Mouse (Mus musculus) Patski (cell line): Measurements from ENCODE around the gene Esrrg. TPM values are rescaled to one million over a fixed set of nuclear protein-coding genes. Genes with fewer than 3 reads are reported as not detected.
A peak's percentile ranks its signal among the peaks of the same experiment; 100 is the strongest.

Source experiments
- ATAC-seq: fragments of 100-300 bp; one replicate; pipeline ENCODE4 v1.8.0; 2021
- CTCF ChIA-PET: fragments of 350-600 bp; sonication (Branson Sonifier 250); formaldehyde crosslinking; loops from one replicate; lab custom pipeline; 2022; ENCODE audit warnings: inconsistent platforms; lab: Charles Lee
- POLR2A ChIA-PET: fragments of 350-600 bp; sonication (Branson Sonifier 250); formaldehyde crosslinking; loops from one replicate; lab custom pipeline; 2022; ENCODE audit warnings: antibody characterized with exemption, inconsistent platforms; lab: Charles Lee
- DNase-seq: peaks from one replicate; pipeline ENCODE4 v3.0.0-alpha.2; 2011; ENCODE audit warnings: low read depth, low spot score
- H3K27me3 ChIP-seq: fragments of 371-371 bp; one replicate; pipeline ENCODE4 v1.5.1; 2021
- CTCF ChIP-seq: fragments of 100-300 bp; IDR thresholded peaks from one replicate; pipeline ENCODE4 v1.5.1; 2021
- in situ Hi-C: fragments of 300-500 bp; cut with MboI; formaldehyde crosslinking; loops from 3 replicates; pipeline ENCODE4 v1.11.1; 2018; ENCODE audit warnings: low pct_unique_long_range_greater_than_20kb, mixed read lengths
- polyA plus RNA-seq: library from polyadenylated mRNA; unstranded; gene quantifications from one replicate; pipeline ENCODE4 v1.2.3, GENCODE M21; 2021

Esrrg gene
- polyA plus RNA-seq, 1 experiment from 2014 or later: 9.0 TPM

DNA sequence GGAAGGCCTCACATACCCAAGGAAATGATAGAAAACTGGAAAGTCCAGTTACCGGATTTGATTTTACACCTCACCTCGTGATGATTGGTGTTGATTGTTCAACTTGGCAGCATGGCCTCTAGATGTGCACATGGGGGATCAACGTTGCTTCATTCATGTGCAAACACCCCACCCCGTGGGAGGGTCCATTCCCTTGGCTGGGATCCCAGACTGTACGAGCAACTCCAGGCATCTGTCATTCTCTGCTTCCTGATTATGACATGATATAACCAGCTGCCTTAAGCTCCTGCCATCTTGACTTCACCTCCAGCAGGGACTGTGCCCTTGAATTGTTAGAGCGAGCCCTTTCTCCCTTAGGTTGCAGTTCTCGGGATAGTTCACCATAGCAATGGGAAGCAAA, 190.7 kb downstream of the Esrrg start:
- POLR2A ChIA-PET: no interaction called here
- DNase-seq: no peak
- TF ChIP-seq CTCF: no peak
- in situ Hi-C loops: no loop called here
- ATAC-seq: no peak
- no peaks in the 10 kb centered on the region for H3K27me3 ChIP-seq
- CTCF ChIA-PET: no interaction called here

GRCm38 (mm10) chr1:187800761-187801160, 192.2 kb downstream of the Esrrg start:
- ATAC-seq: peak; percentile 54
- in situ Hi-C loops: no loop called here

GRCm38 (mm10) chr1:187803566-187803965, 195.0 kb downstream of the Esrrg start:
- ChIA-PET CTCF (interaction anchor here (0.7 to 1.5 kb wide), 3 partner anchors 13 to 39 kb away, joined by 3 read pairs; no protein-coding TSS in a partner anchor), POLR2A (no interaction called here)
- in situ Hi-C loops: no loop called here

More at GRCm38 (mm10) chr1:187800761-187801160, 192.2 kb downstream of the Esrrg start:
- DNase-seq: no peak
- no peaks in the 10 kb centered on the region for H3K27me3 ChIP-seq
- TF ChIP-seq CTCF: no peak
- POLR2A ChIA-PET: no interaction called here
- CTCF ChIA-PET: no interaction called here

DNA sequence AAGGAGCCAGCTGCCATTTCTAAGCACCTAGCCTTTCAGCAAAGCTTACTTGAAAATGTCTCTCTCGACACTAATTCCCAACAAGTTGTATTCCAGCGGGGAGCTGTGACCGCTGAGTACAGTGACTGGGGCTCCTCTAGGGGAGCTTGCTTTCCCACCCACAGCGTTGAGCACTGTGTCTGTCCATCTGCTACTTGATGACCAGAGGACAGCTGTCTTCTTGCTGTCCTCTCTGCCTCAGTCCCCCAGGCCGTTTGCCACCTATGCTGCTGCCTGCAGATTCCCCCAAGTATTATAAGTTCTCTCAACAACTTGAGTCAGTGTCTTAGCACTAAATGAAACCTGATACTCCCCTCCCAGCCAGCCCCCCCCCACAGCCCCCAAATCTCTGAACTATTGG, 195.4 kb downstream of the Esrrg start:
- CTCF ChIA-PET: interaction anchor here (0.7 to 1.5 kb wide), 3 partner anchors 13 to 39 kb away, joined by 3 read pairs; no protein-coding TSS in a partner anchor
- no peak for TF ChIP-seq CTCF
- DNase-seq (no peak), ATAC-seq (no peak)
- in situ Hi-C loops: no loop called here
- POLR2A ChIA-PET: no interaction called here
- H3K27me3 ChIP-seq: no peaks in the 10 kb centered on the region

More at GRCm38 (mm10) chr1:187803566-187803965, 195.0 kb downstream of the Esrrg start:
- TF ChIP-seq CTCF: no peak
- no peaks in the 10 kb centered on the region for H3K27me3 ChIP-seq
- DNase-seq: no peak
- ATAC-seq: no peak

DNA sequence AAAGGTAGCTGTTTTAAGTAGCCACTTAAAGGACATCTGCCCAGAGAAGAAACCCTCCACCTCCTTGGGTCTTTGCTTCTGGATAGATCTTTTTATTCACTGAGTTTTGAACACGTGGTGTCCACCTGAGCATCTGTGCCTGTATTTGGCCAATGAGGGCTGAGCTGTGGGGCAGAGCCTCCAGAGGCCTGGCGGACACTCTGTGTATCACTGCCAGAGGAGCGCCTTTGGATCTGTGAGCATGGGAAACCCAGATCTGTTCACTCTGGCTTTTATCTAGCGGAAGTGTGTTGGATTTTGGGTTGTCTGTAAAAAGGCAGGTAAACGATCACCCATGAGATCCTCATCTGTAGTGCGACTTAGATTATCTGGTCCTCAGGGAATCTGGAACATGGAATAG, 196.4 kb downstream of the Esrrg start:
- no peak for ATAC-seq
- TF ChIP-seq CTCF: no peak
- ChIA-PET CTCF (no interaction called here), POLR2A (interaction anchor here (0.6 kb wide), 1 partner anchor 46 kb away, joined by 5 read pairs; no protein-coding TSS in a partner anchor)
- DNase-seq: no peak
- in situ Hi-C loops: no loop called here
- no peaks in the 10 kb centered on the region for H3K27me3 ChIP-seq

- ATAC-seq (no peak), DNase-seq (no peak)
- no peak for TF ChIP-seq CTCF
- in situ Hi-C loops: no loop called here
- ChIA-PET POLR2A (no interaction called here), CTCF (no interaction called here)
- no peaks in the 10 kb centered on the region for H3K27me3 ChIP-seq
These were observed 199.1 kb downstream of the Esrrg start for GRCm38 (mm10) chr1:187807477-187808390.

- H3K27me3 ChIP-seq: no peaks in the 10 kb centered on the region
- in situ Hi-C loops: no loop called here
- TF ChIP-seq CTCF: no peak
- DNase-seq (no peak), ATAC-seq (no peak)
- ChIA-PET CTCF (no interaction called here), POLR2A (no interaction called here)
These were observed 199.9 kb downstream of the Esrrg start for GRCm38 (mm10) chr1:187808391-187808922.

DNA sequence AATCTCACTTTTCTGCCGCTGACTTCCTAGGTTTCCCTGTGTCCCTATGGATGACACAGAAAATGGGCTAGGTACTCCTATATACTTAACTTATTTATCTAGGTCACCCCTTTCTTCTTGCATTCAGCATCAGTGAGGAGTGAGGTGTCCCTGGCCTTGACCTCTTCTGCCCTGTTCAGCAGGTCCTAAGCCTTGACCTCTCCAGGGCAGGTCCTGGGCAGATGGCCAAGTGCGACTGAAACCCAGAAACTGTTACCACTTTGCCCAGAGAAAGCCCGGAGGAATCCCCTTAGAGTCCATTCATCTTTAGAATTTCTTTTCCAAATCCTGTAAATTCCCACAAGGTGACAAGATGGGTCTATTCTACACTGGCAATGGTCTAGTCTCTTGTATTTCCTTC, 201.0 kb downstream of the Esrrg start:
- CTCF ChIA-PET: no interaction called here

GRCm38 (mm10) chr1:187819406-187819805, 210.8 kb downstream of the Esrrg start:
- in situ Hi-C loops: no loop called here
- no peak for DNase-seq

More for the DNA sequence above, 201.0 kb downstream of the Esrrg start:
- ATAC-seq (no peak), DNase-seq (no peak)
- no peak for TF ChIP-seq CTCF
- in situ Hi-C loops: no loop called here
- POLR2A ChIA-PET: interaction anchor here (0.7 kb wide), 1 partner anchor 599 kb away, joined by 5 read pairs; no protein-coding TSS in a partner anchor
- H3K27me3 ChIP-seq: no peaks in the 10 kb centered on the region

GRCm38 (mm10) chr1:187821368-187821811, 212.8 kb downstream of the Esrrg start:
- in situ Hi-C loops: no loop called here
- ATAC-seq (no peak), DNase-seq (no peak)
- ChIA-PET POLR2A (no interaction called here), CTCF (no interaction called here)
- TF ChIP-seq CTCF: no peak
- H3K27me3 ChIP-seq: no peaks in the 10 kb centered on the region

More at GRCm38 (mm10) chr1:187819406-187819805, 210.8 kb downstream of the Esrrg start:
- no peak for ATAC-seq
- TF ChIP-seq CTCF: no peak
- H3K27me3 ChIP-seq: no peaks in the 10 kb centered on the region
- CTCF ChIA-PET: no interaction called here
- POLR2A ChIA-PET: interaction anchor here (0.6 kb wide), 1 partner anchor 28 kb away, joined by 6 read pairs; no protein-coding TSS in a partner anchor

DNA sequence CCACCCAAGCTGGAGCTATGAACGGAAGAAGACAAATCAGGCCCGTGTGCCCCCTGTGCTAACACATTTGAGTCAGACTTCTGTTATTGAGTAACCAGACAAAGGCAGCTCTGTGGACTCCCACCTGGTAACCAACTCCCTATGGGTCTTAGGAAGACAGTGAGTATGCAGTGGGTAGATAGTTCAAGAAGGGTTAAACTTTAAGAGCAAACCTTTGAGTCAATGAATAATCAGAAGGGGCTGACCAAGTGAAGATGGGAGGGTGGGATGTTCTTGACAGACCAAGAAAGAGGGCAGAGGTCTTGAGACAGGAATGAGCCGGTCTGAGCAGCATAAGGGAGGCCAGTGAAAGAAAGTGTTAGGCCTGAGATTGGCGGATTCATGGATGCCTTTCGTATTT, 214.8 kb downstream of the Esrrg start:
- DNase-seq (no peak), ATAC-seq (no peak)
- H3K27me3 ChIP-seq: no peaks in the 10 kb centered on the region
- ChIA-PET POLR2A (no interaction called here), CTCF (no interaction called here)
- in situ Hi-C loops: no loop called here
- TF ChIP-seq CTCF: no peak
